Mouse (Mus musculus) thymus, adult 2 months (tissue): ENCODE results near the gene Rab3c.

ENCODE experiments used
- CTCF ChIP-seq: fragments of 200-500 bp; IDR thresholded peaks from 2 replicates; pipeline ENCODE4 v1.5.1; 2012; ENCODE audit warnings: mild to moderate bottlenecking, control low read depth, low read length, moderate library complexity, borderline replicate concordance; ENCODE audit not compliant: control insufficient read depth, poor library complexity, insufficient read depth; ENCODE audit errors: extremely low read depth
- POLR2A ChIP-seq: fragments of 200-500 bp; IDR thresholded peaks from 2 replicates; pipeline ENCODE4 v1.6.1; 2012; ENCODE audit warnings: mild to moderate bottlenecking, low read length, control low read depth, moderate library complexity; ENCODE audit not compliant: control insufficient read depth, poor library complexity, insufficient read depth; ENCODE audit errors: extremely low read depth

DNA sequence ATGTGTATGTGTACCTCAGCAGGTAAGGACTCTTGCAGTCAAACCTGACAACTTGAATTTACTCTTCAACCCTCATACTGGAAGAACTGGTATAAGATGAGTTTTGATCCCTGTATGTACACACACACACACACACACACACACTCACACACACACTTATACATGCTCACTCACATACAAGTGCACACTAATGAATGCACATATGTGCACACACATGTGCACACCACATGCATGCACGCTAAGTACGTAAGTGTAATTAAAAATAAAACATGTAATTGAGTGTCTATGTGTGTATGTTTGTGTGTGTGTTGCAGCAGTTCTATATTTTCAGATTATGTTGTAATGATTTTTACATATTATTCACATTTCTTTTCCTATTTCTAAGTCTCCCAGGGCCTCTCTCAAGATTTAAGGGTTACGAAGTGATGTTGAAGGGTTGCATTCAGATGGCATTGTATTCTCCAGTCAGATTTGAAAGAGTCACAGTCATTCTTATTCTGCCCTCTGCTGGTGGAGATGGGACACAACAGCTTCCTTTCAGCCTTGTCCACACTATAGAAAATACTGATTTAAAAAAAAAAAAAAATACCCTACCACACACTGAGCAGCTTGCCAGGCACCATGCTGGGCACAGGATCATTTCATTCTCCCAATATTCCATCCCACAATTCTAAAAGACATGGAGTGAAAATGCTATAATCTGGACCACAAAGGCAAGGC is 240.9 kb downstream of the Rab3c start:
- TF ChIP-seq CTCF (no peak), POLR2A (no peak)
